Mouse (Mus musculus) gastrocnemius, postnatal 25 days (tissue): ENCODE measurements around the gene Gpr12. TPM values are rescaled to one million over a fixed set of nuclear protein-coding genes. Genes with fewer than 3 reads are reported as not detected.
"Not testable (repeated sequence)": the region's sequence is repeated elsewhere in the genome, so short reads cannot be mapped to it uniquely, and the experiment has no call there.

Source experiments
- DNase-seq: peaks from one replicate; pipeline ENCODE4 v3.0.0; 2022
- long read RNA-seq, 2 experiments: library from polyadenylated mRNA; stranded (forward); transcript quantifications; one replicate each; pipeline ENCODE4 v2.0.0; 2021
- total RNA-seq, 2 experiments: library from RNA; stranded (reverse); gene quantifications; 1 replicate in 1 of 2; 2 replicates in 1 of 2; pipeline ENCODE4 v1.2.3; 2021

The Gpr12 gene
- total RNA-seq: not detected
- long read RNA-seq, experiment 1: 0 reads
- long read RNA-seq, experiment 2: 0 reads

DNA sequence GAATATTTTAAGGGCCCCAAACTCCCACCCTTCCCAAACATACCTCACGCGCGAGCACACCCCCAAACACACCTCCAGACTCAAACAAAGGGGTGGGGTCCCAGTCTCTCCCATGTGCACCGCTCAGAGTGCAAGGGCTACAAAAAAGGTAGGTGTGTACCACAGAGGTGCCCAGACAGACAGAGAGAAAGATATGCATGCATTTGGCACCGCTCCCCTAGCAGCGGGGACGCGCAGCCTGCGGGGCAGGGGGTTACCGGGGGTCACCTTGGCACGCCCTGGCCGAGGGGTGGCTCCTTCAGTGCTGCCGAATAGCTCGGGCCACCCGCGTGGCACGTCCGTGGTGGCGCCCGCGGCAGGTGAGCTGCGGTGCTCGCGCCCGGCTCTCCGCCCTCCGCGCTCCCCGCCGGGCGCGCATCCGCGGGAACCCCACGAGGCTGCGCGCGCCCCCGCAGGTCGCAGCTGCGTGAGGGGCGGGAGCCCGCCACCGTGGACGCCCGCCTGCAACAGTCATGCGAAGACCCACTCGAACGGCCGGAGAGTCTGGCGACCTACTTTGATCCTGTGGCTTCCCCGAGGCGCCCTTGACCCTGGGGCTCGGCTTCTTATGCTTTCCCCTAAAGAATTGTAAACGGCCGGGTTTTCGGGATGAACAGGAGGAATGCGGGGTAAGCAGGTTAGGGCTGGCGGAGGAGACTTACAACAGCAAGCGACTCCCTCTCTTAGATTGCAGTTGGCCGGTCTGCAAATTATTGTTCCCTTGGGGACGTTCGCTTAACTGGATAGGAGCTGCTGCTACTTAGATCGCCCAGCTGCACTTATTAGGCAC is at the start of gene Gpr12:
Gpr12 (minus strand) TSS at position 762 of the 829 bp plus-strand sequence.
- no peak for DNase-seq

DNA sequence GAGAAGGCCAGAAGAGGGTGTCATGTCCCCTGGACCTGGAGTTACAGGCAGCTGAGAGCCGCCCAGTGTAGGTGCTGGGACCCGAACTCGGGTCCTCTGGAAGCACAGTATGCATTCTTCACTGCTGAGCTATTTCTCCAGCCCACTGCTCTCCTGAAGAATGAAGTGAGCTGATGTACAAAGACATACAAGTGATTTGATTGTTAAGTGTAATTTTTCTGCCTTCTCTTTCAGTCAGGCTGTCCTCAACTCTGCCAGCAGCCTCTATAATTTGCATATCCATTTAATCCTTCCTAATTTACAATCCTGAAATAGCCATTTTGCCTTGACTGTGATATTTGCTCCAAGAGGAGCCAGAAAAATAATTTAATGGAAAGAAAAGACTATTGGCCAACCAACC is 46.6 kb upstream of the Gpr12 start:
- no peak for DNase-seq

DNA sequence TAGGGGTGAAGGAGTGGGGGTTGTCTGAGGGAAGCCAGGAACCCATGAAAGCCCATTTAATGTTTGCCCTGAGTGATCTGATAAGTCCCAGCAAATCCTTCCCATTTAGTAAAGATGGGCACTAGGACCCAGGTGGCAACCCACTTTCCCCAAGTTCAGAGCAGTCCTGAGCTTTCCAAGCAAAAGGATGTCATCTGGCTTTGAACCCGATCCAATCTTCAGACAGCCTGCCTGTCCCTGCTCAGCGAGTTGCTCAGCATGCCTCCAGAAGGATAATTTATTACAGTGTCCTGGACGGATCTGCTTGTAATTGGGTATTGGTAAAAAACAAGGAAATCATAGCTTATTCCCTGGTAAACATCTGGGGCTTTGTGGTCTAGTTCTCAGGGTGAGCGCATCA is 45.9 kb upstream of the Gpr12 start:
- DNase-seq: no peak

DNA sequence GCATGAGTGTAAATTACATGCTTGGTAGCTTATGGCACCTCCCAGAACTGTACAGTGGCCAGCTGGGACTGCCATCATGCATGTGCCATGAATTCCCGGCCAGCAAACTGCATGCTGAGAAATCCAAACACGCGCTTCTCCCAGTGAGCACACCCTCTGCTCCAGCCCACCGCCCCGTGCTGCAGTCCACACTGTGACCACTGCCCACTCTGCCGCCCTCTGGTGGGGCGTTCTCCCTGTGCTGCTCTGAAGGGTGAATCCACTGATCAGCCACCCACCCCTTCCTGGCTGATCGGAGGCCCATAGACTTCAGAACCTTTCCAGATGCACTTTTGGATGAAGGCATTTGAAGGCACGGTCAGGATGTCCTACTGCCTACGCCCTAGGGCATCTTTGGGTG is 44.6 kb upstream of the Gpr12 start:
- DNase-seq: no peak

DNA sequence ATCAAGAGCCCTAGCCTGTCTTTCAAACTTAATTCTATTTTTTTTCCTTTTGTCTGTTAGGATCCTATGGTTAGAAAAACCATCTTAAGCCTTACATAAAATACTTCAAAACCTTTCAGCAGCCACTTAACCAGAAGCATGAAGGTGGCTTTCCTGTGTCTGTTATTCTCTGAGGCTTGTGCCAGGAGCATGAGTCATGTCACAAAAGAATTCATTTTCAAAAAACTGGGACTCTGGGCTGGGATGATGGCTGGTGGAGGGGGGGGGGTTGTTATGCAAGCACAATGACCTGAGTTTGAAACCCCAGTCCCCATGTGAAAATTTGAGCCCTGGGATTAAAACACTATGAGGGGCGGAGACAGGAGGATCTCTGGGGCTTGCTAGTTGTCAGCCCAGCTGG is 43.8 kb upstream of the Gpr12 start:
- no peak for DNase-seq

DNA sequence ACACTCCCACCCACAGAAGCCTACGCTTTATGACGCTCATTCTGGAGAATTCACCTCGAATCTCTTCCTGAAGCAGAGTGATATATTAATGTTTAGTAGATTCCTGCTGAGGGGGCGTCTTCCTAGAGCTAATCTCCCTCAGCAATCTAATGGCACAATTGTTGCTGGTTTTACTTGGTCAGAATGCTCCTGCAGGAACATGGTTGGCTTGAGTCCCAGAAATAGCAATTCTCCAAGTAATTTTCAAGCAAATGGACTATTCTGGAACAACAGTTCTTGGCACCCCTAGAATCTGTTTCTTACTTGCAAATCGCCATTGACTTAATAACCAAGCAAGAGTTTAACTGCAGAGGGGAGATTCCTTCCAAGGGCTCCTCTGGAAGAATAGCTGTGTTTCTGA is 42.9 kb upstream of the Gpr12 start:
- DNase-seq: no peak

DNA sequence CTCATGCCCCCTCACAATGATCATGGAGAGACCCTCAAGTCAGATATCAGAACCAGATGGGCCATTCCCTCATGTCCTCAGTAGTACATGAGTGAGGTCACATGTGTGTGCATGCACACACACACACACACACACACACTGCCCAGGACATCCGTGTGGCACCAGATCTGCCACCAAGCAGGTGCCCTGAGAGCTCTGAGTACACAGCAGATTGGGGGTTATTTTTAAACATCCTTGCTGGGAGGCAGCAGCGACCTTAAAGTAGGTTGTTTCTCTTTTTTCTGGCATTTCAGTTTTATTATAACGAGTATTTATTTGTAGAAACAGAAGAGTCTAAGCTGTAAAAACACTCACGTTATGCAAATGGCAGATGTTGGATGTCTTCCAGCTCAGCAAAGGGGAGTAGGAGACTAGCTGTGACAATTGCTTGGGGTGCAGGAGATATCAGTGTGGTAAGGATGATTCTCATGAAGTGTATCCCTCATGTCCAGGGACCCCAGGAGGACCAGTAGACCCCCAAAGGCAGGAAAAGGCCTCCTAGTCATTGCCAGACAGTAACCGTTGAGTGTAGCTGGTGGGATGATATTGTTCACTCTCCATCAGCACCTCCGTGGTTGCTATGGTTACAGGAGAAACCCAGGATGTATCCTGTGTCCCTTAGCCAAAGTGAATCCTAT is 40.7 kb upstream of the Gpr12 start:
- no peak for DNase-seq

DNA sequence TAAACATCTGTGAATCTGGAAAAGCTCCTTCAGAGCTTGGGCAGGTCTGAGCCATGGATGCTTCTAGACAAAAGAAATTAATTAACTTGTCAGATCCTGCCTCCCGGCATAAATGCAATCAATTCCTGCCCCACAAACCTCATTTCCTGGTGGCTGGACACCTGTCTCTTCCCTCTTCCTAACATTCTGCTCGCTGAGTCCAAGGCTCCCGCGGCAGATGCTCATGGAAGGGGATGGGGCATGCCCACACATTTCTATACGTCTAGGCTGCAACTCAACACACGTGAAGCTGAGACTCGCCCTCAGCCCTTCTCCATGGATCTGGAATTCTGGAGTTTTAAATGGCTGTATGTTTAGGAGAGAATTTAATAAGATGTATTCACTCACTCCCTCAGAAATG is 26.8 kb upstream of the Gpr12 start:
- no peak for DNase-seq

DNA sequence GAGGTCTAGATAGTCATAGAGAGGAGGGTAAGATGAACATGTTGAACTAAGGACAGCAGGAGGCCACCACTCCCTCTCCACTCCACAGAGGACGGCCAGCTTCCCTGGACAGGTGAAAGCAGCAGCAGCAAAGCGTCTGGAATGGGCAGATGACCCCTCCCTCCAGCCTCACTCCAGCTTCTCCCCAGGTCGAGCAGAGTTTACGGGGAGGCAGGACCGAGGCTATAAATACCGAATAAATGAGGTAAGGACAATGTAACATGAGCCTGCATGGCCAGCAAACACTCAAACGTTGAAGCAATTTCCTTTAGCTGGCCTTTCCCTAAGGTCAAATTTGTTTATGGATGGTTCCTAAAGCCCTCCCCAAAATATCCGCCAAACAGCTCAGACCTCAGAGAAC is 26.0 kb upstream of the Gpr12 start:
- DNase-seq: no peak

DNA sequence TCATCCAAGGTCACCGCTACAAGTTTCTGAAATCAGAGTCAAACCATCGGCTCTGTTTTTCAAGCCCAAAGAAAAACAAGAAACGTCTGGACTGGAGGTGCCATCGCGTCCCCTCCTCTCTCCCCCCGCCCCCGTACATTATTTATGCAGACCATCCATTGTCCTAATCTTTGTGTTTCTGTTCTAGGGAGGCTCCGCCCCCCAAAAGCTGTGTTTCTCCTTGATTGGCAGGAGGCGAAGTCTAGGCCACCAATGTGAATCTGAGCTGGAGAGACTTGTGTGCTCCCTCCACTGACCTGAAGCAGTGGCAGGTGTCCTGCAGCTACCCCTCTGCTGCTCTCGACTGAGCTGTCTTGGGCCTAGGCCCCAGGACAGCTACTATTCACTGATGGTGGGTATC is 24.6 kb upstream of the Gpr12 start:
- no peak for DNase-seq

DNA sequence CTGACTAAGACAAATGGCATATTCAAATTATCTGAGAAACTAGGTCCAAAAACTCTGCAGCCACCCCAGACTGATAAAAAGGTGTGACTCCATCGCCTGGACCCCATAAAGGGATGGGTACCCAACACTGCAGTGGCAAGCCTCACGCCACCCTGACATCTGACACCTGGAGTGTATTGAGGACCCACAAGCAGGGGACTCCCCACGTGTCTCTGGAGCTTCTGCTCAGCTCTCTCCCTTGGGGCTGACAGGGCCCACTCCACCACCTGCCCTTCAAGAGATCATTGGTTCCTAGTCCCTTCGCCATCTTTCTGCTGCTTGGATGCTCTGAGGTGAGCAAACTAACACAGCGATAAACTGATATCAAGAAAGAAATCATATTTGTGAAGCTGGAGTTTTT is 22.8 kb upstream of the Gpr12 start:
- no peak for DNase-seq

DNA sequence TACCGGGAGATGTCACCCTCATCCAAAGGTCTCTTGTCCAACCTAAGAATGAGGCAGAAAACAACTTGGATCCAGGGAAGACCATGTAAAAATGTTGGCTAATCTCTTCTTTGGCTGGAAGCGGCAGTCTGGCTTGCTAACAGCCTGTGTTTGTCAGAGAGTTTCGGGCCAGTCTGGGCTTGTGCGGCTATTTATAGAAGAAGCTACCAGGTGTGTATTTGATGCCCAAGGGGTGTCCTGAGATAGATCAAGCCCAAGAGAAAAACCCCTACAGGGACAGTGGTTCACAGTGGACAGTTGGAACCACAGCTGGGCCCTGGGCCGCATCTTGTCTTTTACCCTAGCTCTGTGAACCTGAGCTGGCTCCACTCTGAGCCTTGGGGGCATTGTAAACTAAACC is 21.9 kb upstream of the Gpr12 start:
- DNase-seq: no peak

DNA sequence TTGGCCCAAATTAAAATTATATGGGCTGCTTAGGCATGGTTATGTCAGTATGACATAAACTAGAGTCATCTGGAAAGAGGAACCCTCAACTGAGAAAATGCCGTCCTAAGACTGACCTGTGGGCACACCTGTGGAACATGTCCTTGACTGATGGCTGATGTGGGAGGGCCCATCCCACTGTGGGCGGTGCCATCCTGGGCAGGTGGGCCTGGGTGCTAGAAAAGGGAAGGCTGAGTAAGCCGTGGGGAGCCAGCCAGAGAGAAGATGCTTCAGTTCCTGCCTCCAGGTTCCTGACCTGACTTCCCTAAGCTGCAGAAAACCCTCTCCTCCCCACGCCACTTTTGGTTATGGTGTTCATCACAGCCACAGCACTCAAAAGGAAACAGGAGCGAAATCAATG is 21.2 kb upstream of the Gpr12 start:
- no peak for DNase-seq

DNA sequence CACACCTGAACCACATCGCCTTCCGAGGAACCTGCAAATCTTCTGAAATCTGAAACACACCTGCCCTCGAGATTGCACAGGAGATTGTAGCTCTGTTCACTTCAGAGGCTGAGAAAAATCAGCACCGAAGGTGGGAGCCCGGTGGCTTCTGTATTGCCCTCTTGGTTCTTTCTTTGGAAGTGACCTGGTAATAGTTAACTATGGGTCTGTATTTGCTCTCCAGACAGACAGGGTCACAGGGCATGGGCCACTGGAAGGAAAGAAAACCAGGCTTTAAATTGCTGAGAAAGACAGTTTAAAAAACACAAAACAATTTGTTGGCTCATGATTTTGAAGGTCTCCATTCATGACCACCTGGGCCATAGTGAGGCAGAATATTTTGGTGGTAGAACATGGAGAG is 14.9 kb upstream of the Gpr12 start:
- DNase-seq: no peak

DNA sequence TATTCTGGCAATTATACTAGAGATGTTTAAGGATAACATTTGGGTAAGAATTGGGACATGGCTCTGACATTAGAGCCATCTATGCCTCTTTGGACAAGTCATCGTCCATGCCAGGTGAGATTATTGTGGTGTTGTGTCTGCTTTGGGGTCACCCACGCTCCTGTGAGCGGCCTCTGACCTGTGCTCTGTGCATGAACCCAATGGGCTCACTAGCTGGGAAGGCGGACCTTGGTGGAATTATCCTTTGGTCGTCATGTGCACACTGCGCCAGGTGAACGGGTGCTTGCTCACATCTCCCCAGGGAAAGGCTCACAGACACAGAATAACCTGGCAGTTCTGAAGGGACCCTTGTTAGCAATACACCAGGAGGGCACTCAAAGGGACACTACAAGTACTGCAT is 14.2 kb upstream of the Gpr12 start:
- not testable (repeated sequence) for DNase-seq

DNA sequence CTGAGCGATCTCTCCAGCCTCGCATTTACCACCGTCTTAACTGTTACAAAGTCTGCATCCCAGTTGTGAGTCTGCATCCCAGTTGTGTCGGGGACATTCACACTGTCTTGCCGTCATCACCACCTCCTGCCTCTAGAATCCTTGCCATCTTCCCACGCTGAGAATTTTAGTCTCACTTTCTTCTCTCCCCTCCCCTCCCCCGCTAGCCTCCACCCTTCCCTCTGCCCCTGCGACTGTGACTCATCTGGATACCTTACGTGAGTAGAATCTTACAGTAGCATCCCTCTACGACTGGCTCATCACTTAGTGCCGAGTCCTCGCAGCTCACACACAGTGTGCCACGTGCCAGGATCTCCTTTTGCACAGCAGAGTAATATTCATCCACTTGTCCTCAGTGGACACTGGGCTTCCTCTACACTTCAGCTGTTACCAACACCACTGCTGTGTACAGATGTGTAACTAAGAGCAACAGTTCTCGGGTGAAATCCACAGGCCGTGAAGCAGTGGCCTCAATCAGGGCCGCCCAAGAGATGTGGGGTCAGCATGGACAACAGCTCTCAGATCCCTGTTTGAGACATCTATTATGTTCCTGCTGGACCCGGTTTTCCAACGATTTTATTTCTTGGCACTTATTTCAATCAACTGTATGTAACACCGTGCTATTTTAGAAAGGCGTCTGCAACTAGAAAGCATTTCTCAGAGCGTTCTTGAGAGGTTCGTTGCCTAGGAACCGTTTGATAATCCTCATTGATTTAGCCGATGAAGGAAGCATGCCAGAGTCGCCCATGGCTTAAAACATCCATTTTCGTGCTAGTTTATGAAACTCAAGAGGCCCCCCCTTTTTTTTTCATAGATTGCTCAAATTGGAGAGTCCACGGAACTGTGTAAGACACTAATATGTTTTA is 13.4 kb upstream of the Gpr12 start:
- DNase-seq: no peak

DNA sequence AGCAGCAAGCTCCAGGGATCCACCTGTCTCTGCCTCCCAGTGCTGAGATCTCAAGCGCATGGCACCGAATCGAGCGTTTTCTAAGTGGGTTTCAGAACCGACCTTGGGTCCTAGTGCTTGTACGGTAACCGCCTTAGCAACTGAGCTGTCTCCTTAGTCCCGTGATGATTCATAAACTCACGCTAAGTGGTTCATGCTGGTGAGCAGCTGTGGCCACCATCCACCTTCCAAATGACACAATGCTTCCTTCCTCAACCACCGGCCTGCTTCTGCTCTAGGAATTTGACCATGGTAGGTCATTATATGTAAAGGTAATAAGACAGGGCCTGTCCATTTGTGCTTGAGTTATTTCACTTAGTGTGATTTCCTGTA is 12.4 kb upstream of the Gpr12 start:
- DNase-seq: no peak

DNA sequence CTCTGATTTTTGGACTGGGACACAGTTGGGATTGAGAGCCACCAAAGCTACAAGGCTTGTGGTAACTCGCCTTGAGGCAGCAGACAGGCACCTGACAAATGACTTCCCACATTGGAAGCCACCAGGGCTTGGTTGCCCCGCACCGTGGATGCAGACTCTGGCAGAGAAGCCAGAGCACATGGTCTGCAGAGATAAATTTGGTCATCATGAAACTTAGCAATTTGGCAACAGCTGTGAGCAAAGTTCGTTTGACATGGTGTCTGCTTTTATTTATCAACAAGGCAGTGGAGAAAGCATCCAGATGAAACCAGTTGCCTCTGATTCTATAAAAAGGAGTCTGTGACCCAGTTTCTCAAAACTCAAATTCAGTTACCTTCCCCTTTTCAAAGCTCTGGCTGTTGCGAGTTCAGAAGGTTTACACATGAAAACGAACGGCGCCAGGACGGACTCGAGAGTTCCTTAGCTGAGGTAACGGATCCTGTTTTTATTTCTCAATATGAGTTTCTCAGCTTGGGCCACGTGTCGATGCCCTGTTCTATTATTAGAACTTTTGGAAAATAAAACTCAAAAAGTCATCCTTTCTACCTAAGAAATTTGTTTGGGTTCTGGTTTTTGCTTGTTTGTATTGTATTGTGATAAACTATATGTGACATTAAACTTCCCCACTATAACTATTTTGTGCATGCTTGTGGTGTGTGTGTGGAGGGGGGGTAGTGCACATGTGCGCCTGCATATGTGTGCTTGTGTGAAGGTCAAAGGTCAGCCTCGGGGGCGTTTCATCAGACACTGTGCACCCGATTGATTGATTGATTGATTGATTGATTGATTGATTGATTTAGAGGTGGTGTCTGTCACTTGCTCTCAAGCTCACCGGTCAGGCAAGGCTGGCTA is 11.8 kb upstream of the Gpr12 start:
- DNase-seq: no peak

DNA sequence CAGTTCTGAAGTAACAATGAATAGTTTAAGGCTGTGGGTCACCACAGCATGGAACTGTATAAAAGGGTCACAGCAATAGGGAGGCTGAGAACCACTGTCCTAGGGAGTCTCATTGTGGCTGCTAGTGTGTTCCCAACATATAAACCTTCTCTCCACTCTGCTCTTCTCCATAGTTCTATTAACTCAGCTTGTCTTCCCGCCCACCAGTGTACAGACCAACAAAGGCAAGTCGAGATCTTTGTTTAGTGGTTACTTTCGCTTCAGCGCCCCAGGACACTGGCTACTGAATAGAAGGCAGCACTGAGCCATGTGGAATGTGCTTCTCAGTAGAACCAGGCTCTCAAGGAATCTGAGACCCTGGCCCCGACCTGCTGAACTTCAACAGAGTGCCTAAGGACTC is 7.5 kb upstream of the Gpr12 start:
- DNase-seq: no peak

DNA sequence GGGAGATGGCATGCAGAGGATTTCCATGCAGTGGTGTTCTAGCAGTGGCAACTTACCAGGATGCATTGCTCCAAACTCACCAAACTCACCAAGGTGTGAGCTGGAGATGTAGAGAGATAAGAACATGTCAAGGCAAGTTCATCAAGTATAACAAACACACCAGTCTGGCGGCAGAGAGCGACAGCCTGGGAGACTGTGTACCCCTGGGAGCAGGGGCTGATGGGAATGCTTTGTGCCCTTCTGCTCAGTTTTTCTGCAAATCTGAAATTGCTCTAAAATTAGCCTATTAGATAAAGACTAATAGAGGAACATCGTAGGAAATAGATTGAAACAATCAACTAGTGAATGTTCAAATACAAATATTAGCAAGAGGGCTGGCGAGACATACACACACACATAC is 6.6 kb upstream of the Gpr12 start:
- no peak for DNase-seq

DNA sequence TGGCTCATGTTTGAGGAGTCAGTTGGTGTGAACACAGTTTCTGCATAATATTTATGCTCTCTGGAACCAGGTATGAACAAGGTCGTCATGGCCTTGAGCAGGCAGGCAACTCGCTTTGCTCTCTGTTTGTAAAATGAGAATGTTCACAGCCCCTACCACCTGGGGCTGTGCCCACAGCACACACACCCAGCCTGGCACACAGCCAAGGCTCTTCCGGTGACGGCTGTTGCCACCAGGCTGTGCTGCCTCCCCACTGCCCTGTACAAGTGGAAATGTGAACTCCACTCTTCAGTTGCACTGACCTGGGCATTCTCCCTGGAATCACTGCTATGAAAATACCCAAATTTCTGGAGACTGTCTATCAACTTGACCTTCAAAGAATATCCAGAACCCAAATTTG is 5.9 kb upstream of the Gpr12 start:
- no peak for DNase-seq
